Mouse (Mus musculus): Measurements from ENCODE around the gene Olfr220. TPM values are rescaled to one million over a fixed set of nuclear protein-coding genes. Genes with fewer than 3 reads are reported as not detected.
A peak's percentile ranks its signal among the peaks of the same experiment; 100 is the strongest.

Olfr220 gene
- total RNA-seq (2021): not detected
- long read RNA-seq, experiment 1: 0 reads
- long read RNA-seq, experiment 2: 0 reads

DNA sequence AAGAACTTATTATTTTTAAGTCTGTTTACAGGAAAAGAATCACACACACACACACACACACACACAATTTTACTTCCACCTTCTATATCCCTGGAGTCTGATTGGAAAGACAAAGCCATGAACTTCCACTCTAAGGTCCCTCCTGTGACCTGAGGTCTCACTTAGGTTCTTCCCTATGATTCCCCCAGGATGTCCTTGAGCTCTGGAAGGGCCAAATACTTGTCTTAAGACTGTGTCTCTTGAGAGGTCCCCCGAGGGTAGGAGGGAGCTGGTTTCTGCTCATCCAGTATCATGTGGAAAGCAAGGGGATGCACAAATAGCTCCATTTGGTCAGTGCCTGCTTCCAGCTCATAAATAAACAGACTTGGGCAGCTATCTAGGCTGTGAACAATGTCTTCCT lies at the start of gene Olfr220:
Olfr220 (plus strand) TSS at position 301 of the 400 bp plus-strand sequence.
- intact Hi-C loops (cut with DNase I): no loop called here
- DNase-seq (ENCODE audit: low spot score in 2 of 2): no peak

- DNase-seq (ENCODE audit: low spot score in 2 of 2): no peak
- intact Hi-C loops (cut with DNase I): no loop called here
These were observed 18.9 kb upstream of the Olfr220 start for GRCm38 (mm10) chr1:174422959-174423358.

DNA sequence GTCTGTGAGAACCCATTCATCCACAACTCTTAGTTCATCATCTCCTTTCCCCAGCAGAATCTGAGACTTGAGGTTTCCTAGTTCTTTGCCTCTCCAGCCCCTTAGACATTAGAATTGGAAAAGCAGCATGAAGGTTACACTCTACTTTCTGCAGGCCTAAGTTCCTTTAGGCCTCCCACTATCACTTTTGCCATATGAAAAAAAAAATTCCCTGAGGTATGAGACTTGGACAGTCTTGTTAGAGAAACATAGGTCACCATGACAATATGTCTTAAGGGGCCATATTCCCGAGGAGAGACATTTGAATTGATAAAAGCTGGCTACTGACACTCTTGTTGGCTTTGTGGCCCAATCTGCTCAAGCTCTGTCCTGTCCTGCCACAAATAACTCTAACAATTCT lies 18.1 kb upstream of the Olfr220 start, which contains the start of gene Olfr414:
Olfr414 (plus strand) TSS at position 301 of the 400 bp plus-strand sequence.
- no peak for DNase-seq (ENCODE audit: low spot score in 2 of 2)
- intact Hi-C loops (cut with DNase I): no loop called here

DNA sequence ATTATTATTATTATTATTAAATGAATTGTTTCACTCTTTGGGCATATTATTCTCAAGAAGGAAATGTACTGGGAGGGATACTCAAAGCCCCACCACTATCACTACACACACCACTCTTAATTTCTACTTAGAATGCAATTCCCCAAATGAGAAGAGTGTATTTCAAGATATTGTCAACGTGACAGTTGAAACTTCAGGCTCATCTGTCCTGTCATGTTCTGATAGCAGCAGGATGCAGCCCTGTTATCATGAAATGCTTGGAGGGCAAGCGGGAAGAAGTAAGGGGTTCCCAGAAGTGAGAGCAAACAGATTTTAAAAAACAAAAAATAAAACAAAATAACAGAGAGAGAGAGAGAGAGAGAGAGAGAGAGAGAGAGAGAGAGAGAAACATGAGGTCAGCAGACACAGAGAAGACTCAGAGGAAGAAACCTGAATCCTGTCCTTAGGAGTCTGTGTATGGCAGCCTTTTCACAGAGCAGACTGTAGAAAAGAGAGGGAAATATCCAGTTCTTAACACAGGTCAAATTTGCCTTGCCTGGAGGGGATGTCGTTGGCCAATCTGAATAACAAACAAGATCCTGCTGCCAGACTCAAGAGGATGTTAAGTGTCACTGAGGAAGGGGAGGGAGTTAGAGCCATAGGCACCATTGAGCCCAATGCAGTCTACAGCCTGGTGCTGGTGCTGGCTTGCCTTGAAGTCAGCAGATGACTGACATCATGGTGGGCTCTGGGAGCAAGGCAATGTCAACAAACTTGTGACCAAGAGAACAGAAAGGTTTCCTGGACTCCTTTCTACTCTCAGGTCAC lies 15.5 kb upstream of the Olfr220 start:
- intact Hi-C loops (cut with DNase I): no loop called here
- DNase-seq (ENCODE audit: low spot score in 2 of 2): no peak

DNA sequence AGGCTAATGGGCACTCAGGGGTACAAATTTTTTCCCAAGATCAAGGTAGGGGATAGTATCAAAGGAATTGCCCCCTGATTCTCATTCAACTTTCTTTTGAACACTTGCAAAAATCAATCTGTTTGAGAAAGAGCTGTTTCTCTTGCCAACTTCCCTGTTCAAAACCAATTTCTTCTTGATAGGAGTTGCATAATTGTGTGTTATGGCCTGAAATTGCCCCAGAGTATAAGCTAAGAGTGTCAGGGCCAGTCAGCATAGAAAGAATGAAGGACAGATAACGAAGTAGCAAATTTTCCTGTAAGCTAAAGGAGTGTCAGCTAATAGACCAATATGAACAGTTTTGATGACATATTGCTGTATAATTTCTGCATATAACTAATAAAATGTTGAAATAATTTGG lies 14.5 kb upstream of the Olfr220 start:
- DNase-seq (ENCODE audit: low spot score in 2 of 2): no peak
- intact Hi-C loops (cut with DNase I): no loop called here

DNA sequence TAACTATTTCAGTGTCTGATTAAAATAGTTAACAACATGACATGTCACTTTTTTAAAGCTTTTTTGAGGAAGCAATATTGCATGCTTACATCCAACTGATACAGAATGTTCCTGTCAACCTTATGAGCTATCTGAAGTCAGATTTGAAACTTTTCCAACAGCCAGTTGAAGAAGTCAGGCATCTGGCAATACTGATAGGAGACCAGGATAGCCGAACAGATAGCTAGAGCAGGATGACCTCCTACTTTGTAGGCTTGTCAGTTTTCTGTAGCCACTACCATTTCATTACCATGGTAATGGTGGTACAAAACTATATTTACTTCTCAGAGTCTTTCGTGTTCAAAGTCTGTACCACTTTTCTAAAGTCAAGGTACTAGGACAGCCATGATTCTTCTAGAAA lies 13.5 kb upstream of the Olfr220 start:
- no peak for DNase-seq (ENCODE audit: low spot score in 2 of 2)
- intact Hi-C loops (cut with DNase I): no loop called here

DNA sequence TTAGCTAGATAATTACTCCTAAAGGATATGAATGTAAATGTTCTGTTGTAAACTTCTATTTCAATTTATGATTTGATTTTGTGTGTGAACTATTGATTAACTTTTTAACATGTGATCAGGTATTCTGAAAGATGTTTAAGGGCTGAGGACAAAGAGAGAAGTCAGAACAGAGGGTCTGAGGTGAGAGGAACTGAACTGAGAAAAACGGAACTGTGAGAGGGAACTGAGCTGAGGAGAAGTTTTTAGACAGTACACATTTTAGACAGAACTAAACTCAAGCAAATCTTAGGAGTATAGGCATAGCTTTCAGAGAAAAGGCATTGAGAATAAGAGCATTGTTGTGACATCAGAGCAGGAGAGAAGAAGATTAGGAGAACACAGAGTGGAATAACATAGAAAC lies 7.8 kb upstream of the Olfr220 start:
- no peak for DNase-seq (ENCODE audit: low spot score in 2 of 2)
- intact Hi-C loops (cut with DNase I): no loop called here

- intact Hi-C loops (cut with DNase I): no loop called here
- no peak for DNase-seq (ENCODE audit: low spot score in 2 of 2)
These were observed 13.2 kb downstream of the Olfr220 start for GRCm38 (mm10) chr1:174455100-174455499.

- intact Hi-C loops (cut with DNase I): loop anchor here (5.0 to 10.0 kb wide), 2 partner anchors 351 to 1008 kb away; no protein-coding TSS in a partner anchor
- DNase-seq (ENCODE audit: low spot score in 2 of 2): no peak
These were observed 23.5 kb downstream of the Olfr220 start for GRCm38 (mm10) chr1:174465385-174465784.

DNA sequence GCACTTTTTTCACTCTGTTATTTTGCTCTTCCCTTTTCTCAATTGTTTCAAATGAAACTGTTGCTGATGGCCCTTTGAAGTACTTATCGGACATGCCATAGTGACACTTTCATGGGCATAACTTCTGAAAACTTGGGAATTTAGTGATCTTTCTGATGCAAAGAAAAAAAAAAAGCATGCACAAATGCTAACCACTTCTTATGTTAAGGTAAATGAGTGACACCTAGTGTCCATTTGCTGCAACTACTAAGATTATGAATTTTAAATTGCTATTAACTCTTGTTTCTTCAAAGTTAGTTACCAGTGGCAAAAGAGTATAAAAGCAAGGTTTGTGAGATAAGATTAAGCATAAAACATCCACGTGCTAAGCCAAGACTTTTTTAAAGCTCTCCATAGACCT lies 24.4 kb downstream of the Olfr220 start:
- peak; percentile 12 to 67 for DNase-seq (ENCODE audit: low spot score in 2 of 2)
- intact Hi-C loops (cut with DNase I): loop anchor here (5.0 to 10.0 kb wide), 2 partner anchors 351 to 1009 kb away; no protein-coding TSS in a partner anchor

DNA sequence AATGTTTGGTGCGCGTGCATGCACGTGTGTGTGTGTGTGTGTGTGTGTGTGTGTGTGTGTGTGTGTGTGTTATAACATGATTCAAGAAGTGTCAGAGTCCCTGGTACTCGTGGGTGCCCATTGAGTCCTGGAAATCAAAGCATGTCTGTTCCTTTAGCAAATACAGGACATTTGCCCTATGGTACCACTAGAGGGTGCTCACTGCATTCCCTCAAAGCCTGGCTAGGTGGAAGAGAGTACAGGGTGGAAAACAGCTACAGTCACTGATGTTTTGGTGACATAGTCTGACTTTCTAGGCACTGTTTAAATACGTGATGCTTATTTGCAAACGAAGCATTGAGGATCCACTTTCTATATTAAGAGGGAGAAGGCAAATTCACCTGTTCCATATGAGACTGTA lies 27.9 kb downstream of the Olfr220 start:
- peak; percentile 67 to 75 for DNase-seq (ENCODE audit: low spot score in 2 of 2)

GRCm38 (mm10) chr1:174482567-174482966 lies 40.7 kb downstream of the Olfr220 start:
- intact Hi-C loops (cut with DNase I): no loop called here
- peak; percentile 42 to 55 for DNase-seq (ENCODE audit: low spot score in 2 of 2)

More for the DNA sequence above, 27.9 kb downstream of the Olfr220 start:
- intact Hi-C loops (cut with DNase I): loop anchor here (5.0 to 10.0 kb wide), 3 partner anchors 355 to 1012 kb away; no protein-coding TSS in a partner anchor

GRCm38 (mm10) chr1:174500064-174500463 lies 58.2 kb downstream of the Olfr220 start:
- no peak for DNase-seq (ENCODE audit: low spot score in 2 of 2)
- intact Hi-C loops (cut with DNase I): loop anchor here (5.0 to 10.0 kb wide), 2 partner anchors 52 to 415 kb away; no protein-coding TSS in a partner anchor

Other genes starting within 250 kb of the Olfr220 start
- not detected for gene Olfr419, start 190.0 kb upstream of the Olfr220 start, total RNA-seq (2021)
- gene Mptx1, start 111.6 kb upstream of the Olfr220 start, total RNA-seq (2021): not detected
- gene Olfr417, start 77.0 kb upstream of the Olfr220 start, total RNA-seq (2021): not detected
- not detected for gene Olfr248, start 51.0 kb upstream of the Olfr220 start, total RNA-seq (2021)
- gene Olfr414, start 18.0 kb upstream of the Olfr220 start, total RNA-seq (2021): not detected
- 10 to 100 TPM; 57.5 to 64.6 TPM for gene Fmn2, start 59.7 kb downstream of the Olfr220 start, total RNA-seq (2021)